Comparison of ENCODE assay signal across 10 mouse cellular contexts in genomic region chr7:63935809-63936187, GRCm38 (mm10). TPM values are rescaled to one million over a fixed set of nuclear protein-coding genes. Genes with fewer than 3 reads are reported as not detected.
DNase-seq lines count a peak whose midpoint lies in the region; ATAC-seq and TF ChIP-seq lines count a peak whose summit lies in the region.
"Had no signal": no experiment of that assay in that cellular context is flagged by ENCODE, and none has a peak within 500 bp of the region (broad histone marks: within the 10 kb centered on the region; RNA-seq: fewer than 3 reads in every experiment).

No protein-coding gene starts in this region.

- H3K36me3 ChIP-seq in embryonic facial prominence, embryonic 11.5 days (replicated peaks; ENCODE audit: control insufficient read depth, insufficient read depth, low read depth, low read length): no peaks in the 10 kb centered on the region
- H3K36me3 ChIP-seq in intestine, embryonic 14.5 days (ENCODE audit: control insufficient read depth, insufficient read depth, low read length): no peaks in the 10 kb centered on the region

- DNase-seq in layer of hippocampus, adult 2 months (ENCODE audit: low spot score in 2 of 2): no peak
- no peak for DNase-seq in layer of hippocampus, adult 8-10 months (ENCODE audit: low spot score in 2 of 2)
- DNase-seq in embryonic facial prominence, embryonic 11.5 days (ENCODE audit: low spot score): no peak
- no peak for DNase-seq in intestine, embryonic 14.5 days (ENCODE audit: low spot score)
- peak; percentile 22 for DNase-seq in neural tube, embryonic 10.5 days (ENCODE audit: extremely low spot score, low spot score)
- DNase-seq in adrenal gland, adult 8-10 months: no peak
- DNase-seq in adrenal gland, postnatal 4 days (ENCODE audit: low spot score in 2 of 2): no peak
- no peak for DNase-seq in adrenal gland, postnatal 10 days

- WGBS in embryonic facial prominence, embryonic 11.5 days: 20% methylated on average over 8 of the region's 8 CpGs
- WGBS in intestine, embryonic 14.5 days: 24% methylated on average over 8 of the region's 8 CpGs

- no peak overlapping the region for H3K9ac ChIP-seq in embryonic facial prominence, embryonic 11.5 days (replicated peaks; ENCODE audit: low read length)
- H3K9ac ChIP-seq in intestine, embryonic 14.5 days (ENCODE audit: low read length): no peak overlapping the region

- H3K4me1 ChIP-seq in embryonic facial prominence, embryonic 11.5 days (ENCODE audit: control insufficient read depth, insufficient read depth, low read length): peaks cover 3% of the 10 kb centered on the region
- 0 out of 2 replicates have a peak, but pooled peaks cover 4% of the 10 kb centered on the region for H3K4me1 ChIP-seq in intestine, embryonic 14.5 days (replicated peaks; ENCODE audit: control insufficient read depth, insufficient read depth, low read length)

- no peaks in the 10 kb centered on the region for H3K27me3 ChIP-seq in embryonic facial prominence, embryonic 11.5 days (ENCODE audit: control insufficient read depth, insufficient read depth, low read length)
- H3K27me3 ChIP-seq in intestine, embryonic 14.5 days (replicated peaks; ENCODE audit: control insufficient read depth, insufficient read depth, low read length): no peaks in the 10 kb centered on the region

- H3K4me2 ChIP-seq in embryonic facial prominence, embryonic 11.5 days (ENCODE audit: low read depth, low read length): peak overlapping the region; percentile 96
- peak overlapping the region; percentile 87 for H3K4me2 ChIP-seq in intestine, embryonic 14.5 days (ENCODE audit: low read length)

- ATAC-seq in embryonic facial prominence, embryonic 11.5 days (replicated peaks; ENCODE audit: insufficient number of reproducible peaks, low FRiP score, low TSS enrichment, low read depth): no peak
- ATAC-seq in intestine, embryonic 14.5 days (replicated peaks; ENCODE audit: low FRiP score, low TSS enrichment, low read depth): no peak

- no peaks in the 10 kb centered on the region for H3K9me3 ChIP-seq in embryonic facial prominence, embryonic 11.5 days (replicated peaks; ENCODE audit: control insufficient read depth, low read length)
- H3K9me3 ChIP-seq in intestine, embryonic 14.5 days (ENCODE audit: control insufficient read depth, low read length): no peaks in the 10 kb centered on the region

- H3K4me3 ChIP-seq in layer of hippocampus, adult 2 months: peak overlapping the region; percentile 94
- H3K4me3 ChIP-seq in embryonic facial prominence, embryonic 11.5 days (ENCODE audit: low read depth, low read length): peak overlapping the region; percentile 87
- peak overlapping the region; percentile 70 for H3K4me3 ChIP-seq in intestine, embryonic 14.5 days (ENCODE audit: low read depth, low read length)

- no peak for TF ChIP-seq CTCF in layer of hippocampus, adult 2 months (conservative IDR thresholded peaks at IDR 0.05)

- peak overlapping the region; percentile 100 for H3K27ac ChIP-seq in layer of hippocampus, adult 2 months
- H3K27ac ChIP-seq in embryonic facial prominence, embryonic 11.5 days (replicated peaks; ENCODE audit: low read depth, low read length): no peak overlapping the region
- H3K27ac ChIP-seq in intestine, embryonic 14.5 days (ENCODE audit: low read depth): no peak overlapping the region

RNA-seq across cellular contexts. Expression of gene Klf13, which starts 2.9 kb away (rescaled TPM):
- total RNA-seq in layer of hippocampus, adult 2 months (2021): 100 to 1,000 TPM; 200 to 216 TPM
- total RNA-seq in layer of hippocampus, adult 8-10 months (2022): 100 to 1,000 TPM; 169 to 188 (median 176) TPM
- 19.9 and 20.3 TPM in 2 replicates for polyA plus RNA-seq in embryonic facial prominence, embryonic 11.5 days (2014; fragmentation: Nextera tagmentation; extraction: Ambion mirVana)
- 30.7 and 32.1 TPM in 2 replicates for polyA plus RNA-seq in intestine, embryonic 14.5 days (2014; fragmentation: Nextera tagmentation; extraction: Ambion mirVana)
- 10 to 100 TPM; 56.8 to 83.6 (median 74.3) TPM for total RNA-seq in adrenal gland, adult 8-10 months (2022)
- 10 to 100 TPM; 70.9 to 77.5 TPM for total RNA-seq in adrenal gland, postnatal 4 days (2021)
- total RNA-seq in adrenal gland, postnatal 10 days (2021): 10 to 100 TPM; 65.9 to 80.6 TPM

RNA-seq across cellular contexts. Expression of gene E030018B13Rik, which starts 19.1 kb away (rescaled TPM):
- total RNA-seq in layer of hippocampus, adult 2 months (2021): not detected
- not detected for total RNA-seq in layer of hippocampus, adult 8-10 months (2022)
- not detected in 2 replicates for polyA plus RNA-seq in embryonic facial prominence, embryonic 11.5 days (2014; fragmentation: Nextera tagmentation; extraction: Ambion mirVana)
- polyA plus RNA-seq in intestine, embryonic 14.5 days (2014; fragmentation: Nextera tagmentation; extraction: Ambion mirVana): 0.30 TPM in 1 of 2 replicates, not detected in the other
- total RNA-seq in adrenal gland, adult 8-10 months (2022): under 1 TPM in 1 of 4 experiments, not detected in 3; 0.45 TPM
- not detected for total RNA-seq in adrenal gland, postnatal 4 days (2021)
- total RNA-seq in adrenal gland, postnatal 10 days (2021): not detected
- total RNA-seq: layer of hippocampus, adult 18-20 months had no signal
- polyA plus RNA-seq: brain, embryonic 14.5 days had no signal
